Mouse (Mus musculus): ENCODE results near the gene Igfbpl1. TPM values are rescaled to one million over a fixed set of nuclear protein-coding genes. Genes with fewer than 3 reads are reported as not detected.

Gene Igfbpl1
- total RNA-seq, 2 experiments from 2014 or later, result 0.43 to 1.4 TPM

DNA sequence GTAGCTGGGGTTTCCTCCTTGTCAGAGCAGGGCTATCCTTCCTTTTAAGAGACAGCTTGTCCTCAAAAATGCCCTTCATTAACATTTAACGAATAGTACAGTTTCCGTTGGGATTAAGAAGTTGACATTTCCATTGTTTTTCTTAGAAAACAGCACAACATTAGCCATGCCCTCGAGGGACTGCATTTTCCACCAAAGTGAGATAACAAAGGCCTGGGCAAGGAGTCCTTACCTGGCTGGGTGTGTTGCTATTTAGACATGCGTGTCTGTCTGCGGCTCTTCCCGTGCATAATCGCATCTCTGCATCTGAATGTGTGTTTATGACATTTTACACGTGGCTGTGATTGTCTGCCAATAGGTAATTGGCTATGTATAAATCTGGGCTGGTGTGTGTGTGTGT lies 55.5 kb downstream of the Igfbpl1 start:
- DNase-seq (ENCODE audit: low spot score in 2 of 2), result no peak

DNA sequence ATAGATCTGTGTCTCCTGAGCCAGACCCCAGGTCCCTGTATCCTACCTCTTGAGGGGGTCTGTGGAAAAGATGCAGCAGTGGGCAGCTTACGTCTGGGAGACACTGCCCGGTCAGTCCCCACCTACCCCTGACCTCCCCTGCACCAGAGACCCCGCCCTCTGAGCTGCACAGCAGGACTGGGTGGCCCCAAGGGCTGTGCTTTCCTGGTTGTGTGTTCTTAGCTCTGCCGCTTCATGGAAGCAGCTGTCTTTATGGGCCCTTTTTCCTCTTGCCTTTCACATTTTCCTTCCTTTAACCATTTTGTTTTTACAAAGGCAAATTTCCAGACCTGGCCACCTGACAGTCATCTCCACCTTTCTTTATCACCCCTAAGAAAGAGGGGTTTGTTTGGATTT lies 56.1 kb downstream of the Igfbpl1 start:
- DNase-seq (ENCODE audit: low spot score in 2 of 2), result no peak

DNA sequence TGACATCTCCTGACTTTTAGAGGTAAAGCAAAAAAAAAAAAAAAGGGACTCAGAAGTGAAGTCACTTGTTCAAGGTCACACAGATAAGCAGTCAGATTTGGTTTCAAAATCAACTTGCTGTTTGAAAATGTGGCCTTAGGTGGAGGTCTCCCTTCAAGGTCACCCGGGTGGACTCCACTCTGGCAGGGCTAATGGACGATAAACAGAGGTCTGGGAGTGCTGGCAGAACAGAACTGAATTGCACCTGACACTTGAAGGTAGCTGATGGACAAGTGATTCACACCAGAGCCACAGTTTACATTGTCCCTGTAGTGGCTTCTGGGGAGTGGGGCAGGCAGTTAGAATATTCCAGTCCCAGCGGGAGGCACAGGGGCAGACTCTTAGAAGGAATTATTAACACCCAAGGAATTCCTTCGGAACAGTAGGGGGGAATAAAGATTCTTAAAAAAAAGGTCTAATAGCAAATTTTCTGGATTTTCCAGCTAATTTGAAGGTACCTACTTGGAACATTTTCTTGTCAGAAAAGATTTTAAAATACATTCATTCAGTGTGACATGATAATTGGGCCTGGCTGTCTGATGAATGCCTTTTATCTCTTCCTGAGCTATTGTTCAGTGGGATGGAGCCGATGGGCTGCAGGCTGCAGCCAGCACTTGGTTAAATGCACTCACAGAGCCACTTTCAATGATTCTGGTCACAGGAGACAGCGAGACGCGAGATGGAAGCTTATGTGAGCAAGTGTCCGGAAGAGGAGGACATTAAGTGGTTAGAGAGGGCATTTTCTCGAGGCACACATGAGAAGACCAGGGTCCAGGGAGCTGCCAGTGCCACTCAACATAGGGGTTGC lies 56.7 kb downstream of the Igfbpl1 start:
- no peak for DNase-seq (ENCODE audit: low spot score in 2 of 2)

- no peak for DNase-seq (ENCODE audit: low spot score in 2 of 2)
These were observed 57.6 kb downstream of the Igfbpl1 start for GRCm38 (mm10) chr4:45769141-45769540.

DNA sequence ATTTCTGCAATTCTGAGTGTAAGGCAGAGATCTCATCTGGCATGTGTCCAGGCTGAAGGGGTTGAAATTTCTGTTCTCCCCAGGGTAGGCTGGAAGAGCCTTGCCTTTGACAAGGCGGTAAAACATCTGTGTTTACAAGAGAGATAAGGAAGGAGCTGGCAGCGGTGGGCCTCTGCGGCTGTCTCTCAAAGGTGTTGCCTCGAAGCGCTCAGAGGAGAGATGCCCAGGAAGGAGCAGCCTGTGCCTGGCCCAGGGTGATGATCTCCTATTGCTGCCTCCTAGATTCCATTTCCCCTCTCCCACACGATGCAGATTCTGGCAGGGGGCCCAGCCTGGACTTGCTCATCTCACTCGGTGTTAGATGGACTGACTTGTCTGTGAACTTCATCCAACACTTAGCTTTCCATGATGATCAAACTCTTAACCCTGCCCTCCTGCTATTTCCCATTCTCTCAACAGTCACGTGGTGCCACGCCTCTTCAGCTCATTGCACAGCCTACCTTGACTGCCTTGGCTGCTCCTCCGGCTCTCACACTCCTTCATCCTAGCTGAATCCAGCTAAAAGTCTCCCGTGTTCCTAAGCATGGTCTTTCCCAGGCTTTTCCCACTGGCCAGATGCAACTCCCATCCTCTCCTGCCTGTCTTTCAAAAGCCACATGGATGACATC lies 58.7 kb downstream of the Igfbpl1 start:
- no peak for DNase-seq (ENCODE audit: low spot score in 2 of 2)

- no peak for DNase-seq (ENCODE audit: low spot score in 2 of 2)
These were observed 59.9 kb downstream of the Igfbpl1 start for GRCm38 (mm10) chr4:45766774-45767173.

GRCm38 (mm10) chr4:45765565-45766201 lies 61.0 kb downstream of the Igfbpl1 start:
- DNase-seq (ENCODE audit: low spot score in 2 of 2), result no peak

- no peak for DNase-seq (ENCODE audit: low spot score in 2 of 2)
These were observed 61.6 kb downstream of the Igfbpl1 start for GRCm38 (mm10) chr4:45765121-45765564.

DNA sequence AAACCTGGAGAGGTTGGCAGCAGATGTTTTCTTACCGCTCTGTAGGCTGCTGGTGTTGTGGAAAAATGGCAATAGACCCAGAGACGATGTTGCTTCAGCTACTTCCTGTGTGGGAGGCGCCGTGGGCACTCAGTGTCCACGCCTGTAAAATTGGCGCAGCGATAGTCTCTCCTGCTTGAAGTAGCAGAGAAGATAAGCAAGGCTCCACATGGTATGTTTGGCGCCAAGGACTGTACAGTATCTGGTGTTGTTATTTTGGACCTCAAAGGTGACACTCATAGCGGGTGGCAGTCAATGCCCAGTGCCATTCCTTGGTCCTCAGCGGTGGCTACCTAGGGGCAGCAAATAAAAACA lies 62.6 kb downstream of the Igfbpl1 start:
- DNase-seq (ENCODE audit: low spot score in 2 of 2), result no peak

GRCm38 (mm10) chr4:45763288-45764140 lies 63.2 kb downstream of the Igfbpl1 start:
- DNase-seq (ENCODE audit: low spot score in 2 of 2), result no peak

DNA sequence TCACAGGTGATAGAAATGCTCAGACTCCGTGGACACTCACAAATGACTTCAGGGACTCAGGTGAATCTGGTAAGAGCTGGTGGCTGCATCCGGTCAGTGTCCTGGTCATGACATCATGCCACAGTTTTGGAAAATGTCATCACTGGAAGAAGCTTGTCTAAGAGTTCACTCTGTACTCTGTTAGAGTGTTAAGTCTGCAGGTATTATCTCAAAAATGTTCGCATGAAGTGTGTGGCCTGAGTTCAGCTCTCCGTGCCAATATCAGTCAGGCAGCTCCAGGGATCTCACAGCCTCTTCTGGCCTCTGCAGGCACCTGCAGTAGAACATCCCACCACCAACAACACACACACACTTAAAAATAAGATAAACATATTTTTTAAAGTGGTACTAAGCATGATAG lies 64.1 kb downstream of the Igfbpl1 start:
- DNase-seq (ENCODE audit: low spot score in 2 of 2), result no peak

Other genes with a start within 250 kb of the Igfbpl1 start
- gene Aldh1b1, start 27.9 kb downstream of the Igfbpl1 start, total RNA-seq (2021), result 1 to 10 TPM; 7.4 to 8.5 TPM
- not detected for gene Stra6l, start 21.7 kb upstream of the Igfbpl1 start, total RNA-seq (2021)
- under 1 TPM; 0.36 to 0.79 TPM for gene Ccdc180, start 63.4 kb upstream of the Igfbpl1 start, total RNA-seq (2021)
- 10 to 100 TPM; 29.3 to 30.8 TPM for gene Tdrd7, start 138.4 kb upstream of the Igfbpl1 start, total RNA-seq (2021)
- gene Tmod1, start 212.0 kb upstream of the Igfbpl1 start, total RNA-seq (2021), result 10 to 100 TPM; 20.6 to 22.8 TPM

Measured in layer of hippocampus, adult 18-20 months (tissue).